30 mouse cellular contexts compared by ENCODE assay signal in the genomic region with DNA sequence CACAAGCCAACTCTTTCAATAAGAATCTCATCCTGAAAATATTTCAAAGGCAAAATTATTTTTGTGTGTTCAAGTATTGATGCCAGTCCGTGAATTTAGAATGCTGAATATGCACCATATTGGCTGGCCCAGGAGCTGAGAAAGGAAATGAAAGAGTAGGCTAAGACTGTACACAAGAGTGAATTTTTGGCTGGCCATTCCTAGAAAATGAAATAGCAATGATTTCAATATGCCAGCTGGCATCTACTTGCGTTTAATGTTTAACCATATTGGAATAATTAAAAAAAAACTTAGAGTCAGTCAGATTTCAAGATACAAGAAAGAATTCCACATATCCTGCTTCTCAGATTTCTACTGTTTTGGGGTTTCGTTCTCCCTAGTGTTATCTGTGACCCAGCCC. TPM values are rescaled to one million over a fixed set of nuclear protein-coding genes. Genes with fewer than 3 reads are reported as not detected.
"Had no signal": no experiment of that assay in that cellular context is flagged by ENCODE, and none has a peak within 500 bp of the region (broad histone marks: within the 10 kb centered on the region; RNA-seq: fewer than 3 reads in every experiment).

No protein-coding gene starts in this region.

- H3K9ac ChIP-seq: heart, embryonic 13.5 days; heart, embryonic 15.5 days; hindbrain, embryonic 13.5 days; hindbrain, embryonic 15.5 days; kidney, embryonic 15.5 days; limb, embryonic 13.5 days; limb, embryonic 15.5 days; liver, embryonic 13.5 days; liver, embryonic 15.5 days had no signal

- H3K4me2 ChIP-seq: heart, embryonic 11.5 days; heart, embryonic 13.5 days; heart, embryonic 15.5 days; hindbrain, embryonic 13.5 days; hindbrain, embryonic 15.5 days; kidney, embryonic 15.5 days; limb, embryonic 13.5 days; limb, embryonic 15.5 days; liver, embryonic 11.5 days; liver, embryonic 13.5 days; liver, embryonic 15.5 days had no signal

- H3K36me3 ChIP-seq: heart, embryonic 13.5 days; heart, embryonic 15.5 days; hindbrain, embryonic 13.5 days; hindbrain, embryonic 15.5 days; kidney, embryonic 15.5 days; limb, embryonic 13.5 days; limb, embryonic 15.5 days; liver, embryonic 13.5 days; liver, embryonic 15.5 days had no signal

- H3K27me3 ChIP-seq: heart, embryonic 13.5 days; heart, embryonic 15.5 days; hindbrain, embryonic 13.5 days; hindbrain, embryonic 15.5 days; kidney, embryonic 15.5 days; limb, embryonic 13.5 days; limb, embryonic 15.5 days; liver, embryonic 13.5 days; liver, embryonic 15.5 days had no signal

- DNase-seq: gastrocnemius, postnatal 14 days; gastrocnemius, postnatal 36 days; heart, adult 11 months; heart, adult 2 months; heart, postnatal 14 days; heart, postnatal 36 days; kidney, adult 11 months; kidney, adult 2 months; kidney, adult 9 months; kidney, postnatal 14 days; kidney, postnatal 36 days; layer of hippocampus, postnatal 36 days; left cerebral cortex, postnatal 4 days; liver, embryonic 13.5 days; lung, adult 18-20 months had no signal

- H3K27ac ChIP-seq: heart, adult 2 months; heart, embryonic 13.5 days; heart, embryonic 15.5 days; hindbrain, embryonic 13.5 days; hindbrain, embryonic 15.5 days; hindbrain, postnatal 0 days; kidney, embryonic 15.5 days; kidney, postnatal 0 days; limb, embryonic 13.5 days; limb, embryonic 15.5 days; liver, embryonic 13.5 days; liver, embryonic 15.5 days had no signal

- H3K4me3 ChIP-seq: heart, adult 2 months; heart, embryonic 13.5 days; heart, embryonic 15.5 days; hindbrain, embryonic 13.5 days; hindbrain, embryonic 15.5 days; kidney, embryonic 15.5 days; limb, embryonic 13.5 days; limb, embryonic 15.5 days; liver, embryonic 13.5 days; liver, embryonic 15.5 days had no signal

- H3K9me3 ChIP-seq: heart, embryonic 13.5 days; heart, embryonic 15.5 days; hindbrain, embryonic 13.5 days; hindbrain, embryonic 15.5 days; kidney, embryonic 15.5 days; limb, embryonic 13.5 days; limb, embryonic 15.5 days; liver, embryonic 13.5 days; liver, embryonic 15.5 days had no signal

- ATAC-seq: hindbrain, postnatal 0 days; intestine, embryonic 16.5 days had no signal

- H3K4me1 ChIP-seq: heart, embryonic 13.5 days; heart, embryonic 15.5 days; hindbrain, embryonic 13.5 days; hindbrain, embryonic 15.5 days; kidney, embryonic 15.5 days; limb, embryonic 13.5 days; limb, embryonic 15.5 days; liver, embryonic 13.5 days; liver, embryonic 15.5 days had no signal

RNA-seq across cellular contexts. Expression of a gene that starts 30.1 kb away (rescaled TPM):
- total RNA-seq: gastrocnemius, postnatal 36 days; heart, adult 2 months; hematopoietic stem cell, adult 5-6 weeks had no signal
- polyA plus RNA-seq: heart, adult 2 months; large intestine, adult 2 months had no signal

RNA-seq across cellular contexts. Expression of a gene that starts 30.3 kb away (rescaled TPM):
- total RNA-seq: gastrocnemius, postnatal 36 days; heart, adult 2 months; heart, postnatal 36 days; hematopoietic stem cell, adult 5-6 weeks had no signal
- polyA plus RNA-seq: heart, adult 2 months; large intestine, adult 2 months had no signal
